Comparison of ENCODE assay signal across 14 mouse cellular contexts in genomic region chr10:44691590-44692327, GRCm38 (mm10).
A peak's percentile ranks its signal among the peaks of the same experiment; 100 is the strongest.
DNase-seq lines count a peak whose midpoint lies in the region; ATAC-seq and TF ChIP-seq lines count a peak whose summit lies in the region.
"Had no signal": no experiment of that assay in that cellular context is flagged by ENCODE, and none has a peak within 500 bp of the region (broad histone marks: within the 10 kb centered on the region; RNA-seq: fewer than 3 reads in every experiment).

No protein-coding gene starts in this region.

- 84% methylated on average over 15 of the region's 15 CpGs for WGBS in midbrain, embryonic 14.5 days

- no peaks in the 10 kb centered on the region; the same call in 1 of the 2 replicates for H3K4me1 ChIP-seq in embryonic fibroblast, embryonic 13.5 days (ENCODE audit: control insufficient read depth, insufficient read depth, low read length)
- no peaks in the 10 kb centered on the region for H3K4me1 ChIP-seq in midbrain, embryonic 14.5 days (ENCODE audit: control insufficient read depth, insufficient read depth, low read length)
- H3K4me1 ChIP-seq: heart, embryonic 15.5 days; limb, embryonic 15.5 days had no signal

- H3K36me3 ChIP-seq in midbrain, embryonic 14.5 days (ENCODE audit: control insufficient read depth, insufficient read depth, low read length) = no peaks in the 10 kb centered on the region
- H3K36me3 ChIP-seq: heart, embryonic 15.5 days; limb, embryonic 15.5 days had no signal

- no peaks in the 10 kb centered on the region for H3K27me3 ChIP-seq in midbrain, embryonic 14.5 days (ENCODE audit: control insufficient read depth, insufficient read depth, low read length)
- H3K27me3 ChIP-seq: heart, embryonic 15.5 days; limb, embryonic 15.5 days had no signal

- H3K4me2 ChIP-seq in midbrain, embryonic 14.5 days (ENCODE audit: low read length) = no peak overlapping the region
- H3K4me2 ChIP-seq: heart, embryonic 15.5 days; limb, embryonic 15.5 days had no signal

- peak; percentile 16 for DNase-seq in layer of hippocampus, adult 11-12 months (ENCODE audit: low spot score)
- DNase-seq in layer of hippocampus, adult 8-10 months (ENCODE audit: low spot score in 2 of 2) = no peak
- DNase-seq in right cerebral cortex, adult 2 months (ENCODE audit: low spot score in 2 of 2) = peak; percentile 12 to 13
- no peak for DNase-seq in right cerebral cortex, postnatal 14 days
- no peak for DNase-seq in midbrain, embryonic 14.5 days
- DNase-seq: adrenal gland, adult 8-10 months; cerebellum, adult 11 months had no signal

- no peak for TF ChIP-seq CTCF in embryonic fibroblast, embryonic 13.5 days (IDR thresholded peaks at IDR 0.05; ENCODE audit: borderline replicate concordance, insufficient read depth, low read length)

- no peak overlapping the region for H3K9ac ChIP-seq in midbrain, embryonic 14.5 days (replicated peaks; ENCODE audit: low read length)
- H3K9ac ChIP-seq: heart, embryonic 15.5 days; limb, embryonic 15.5 days had no signal

- peak; percentile 60 for ATAC-seq in neutrophil, adult 5-6 weeks (ENCODE audit: extremely low read depth, insufficient number of reproducible peaks, low FRiP score, poor library complexity, severe bottlenecking)
- ATAC-seq in erythroblast, adult 5-6 weeks (replicated peaks; ENCODE audit: low FRiP score, poor library complexity, severe bottlenecking) = no peak
- no peak for ATAC-seq in midbrain, embryonic 14.5 days (ENCODE audit: low FRiP score, low TSS enrichment)

- no peak for TF ChIP-seq POLR2A in embryonic fibroblast, embryonic 13.5 days (IDR thresholded peaks at IDR 0.05; ENCODE audit: low read depth, low read length)

- peak overlapping the region; percentile 73; the same call in 1 of the 2 replicates for H3K27ac ChIP-seq in embryonic fibroblast, embryonic 13.5 days (ENCODE audit: insufficient read depth, low read length)
- H3K27ac ChIP-seq in midbrain, embryonic 14.5 days (replicated peaks; ENCODE audit: low read depth, low read length) = no peak overlapping the region
- H3K27ac ChIP-seq: heart, embryonic 15.5 days; kidney, postnatal 0 days; left cerebral cortex, adult 2 months; limb, embryonic 15.5 days had no signal

- no peaks in the 10 kb centered on the region for H3K9me3 ChIP-seq in midbrain, embryonic 14.5 days (ENCODE audit: control insufficient read depth, low read length)
- H3K9me3 ChIP-seq: heart, embryonic 15.5 days; limb, embryonic 15.5 days had no signal

- no peak overlapping the region for H3K4me3 ChIP-seq in embryonic fibroblast, embryonic 13.5 days (ENCODE audit: insufficient read depth, low read length)
- H3K4me3 ChIP-seq in midbrain, embryonic 14.5 days (replicated peaks; ENCODE audit: low read depth, low read length) = no peak overlapping the region
- H3K4me3 ChIP-seq: heart, embryonic 15.5 days; left cerebral cortex, adult 2 months; limb, embryonic 15.5 days had no signal

Comparison
In these comparisons a context has a peak if more than half of its experiments do, and no peak if none do; other contexts are left out.
1. DNase-seq: peak in layer of hippocampus, adult 11-12 months (single experiment) and right cerebral cortex, adult 2 months (2 of 2); none in layer of hippocampus, adult 8-10 months (0 of 2), right cerebral cortex, postnatal 14 days (single experiment) and midbrain, embryonic 14.5 days (single experiment).